Mouse (Mus musculus): Measurements from ENCODE around the gene Nrip1. TPM values are rescaled to one million over a fixed set of nuclear protein-coding genes. Genes with fewer than 3 reads are reported as not detected.

The Nrip1 gene
- polyA plus RNA-seq, 1 experiment from 2014 or later: 44.2 TPM

DNA sequence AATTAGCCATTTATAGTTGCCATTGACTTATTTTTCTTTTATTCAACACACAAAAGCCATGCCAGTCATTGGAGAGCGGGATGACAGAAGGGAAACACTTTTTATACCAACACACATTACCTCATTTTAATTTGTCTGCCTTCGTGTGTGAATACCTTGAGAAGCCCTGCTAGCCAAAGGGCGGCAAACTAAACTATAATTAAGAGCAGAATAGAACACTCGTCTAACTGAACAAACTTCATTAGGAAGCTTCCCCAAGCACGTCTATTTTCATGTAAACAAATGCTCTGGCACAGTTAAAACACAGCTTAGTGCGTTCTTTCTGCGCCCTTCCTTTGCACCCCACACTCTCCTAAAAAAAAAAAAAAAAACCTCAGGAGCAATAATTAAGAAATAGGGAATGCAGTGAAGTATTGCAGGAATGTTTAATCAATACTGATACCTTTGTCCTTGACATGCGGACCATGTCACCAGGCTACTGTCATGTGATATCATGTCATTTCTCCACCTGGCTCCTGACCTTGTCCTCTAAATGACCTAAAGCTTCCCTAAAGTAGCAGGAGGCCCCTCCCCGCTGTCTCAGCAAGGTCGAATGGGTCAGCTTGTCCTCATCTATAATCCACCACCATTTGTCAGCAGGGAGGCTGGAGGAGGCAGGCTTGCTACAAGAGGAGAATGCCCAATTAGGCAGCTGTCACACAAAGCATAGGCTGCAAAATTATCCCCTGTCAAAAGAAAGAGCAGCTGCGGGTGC lies 54.1 kb downstream of the Nrip1 start:
- 50% methylated on average over 11 of the region's 11 CpGs for WGBS
- ATAC-seq (ENCODE audit: insufficient read depth, low FRiP score, low read depth): no peak
- Histone ChIP-seq H3K9ac (no peak overlapping the region), H3K27me3 (replicated peaks) (no peaks in the 10 kb centered on the region), H3K27ac (no peak overlapping the region), H3K36me3 (no peaks in the 10 kb centered on the region), H3K4me1 (peaks cover 6% of the 10 kb centered on the region; the same call in 1 of the 2 replicates), H3K4me3 (replicated peaks) (no peak overlapping the region), H3K4me2 (no peak overlapping the region), H3K9me3 (no peaks in the 10 kb centered on the region)

- ATAC-seq (ENCODE audit: insufficient read depth, low FRiP score, low read depth): peak; percentile 48; the same call in 1 of the 2 replicates
- H3K4me2 ChIP-seq: no peak overlapping the region
- no peak overlapping the region for H3K4me3 ChIP-seq (replicated peaks)
- no peak overlapping the region for H3K27ac ChIP-seq
- H3K4me1 ChIP-seq: peaks cover 6% of the 10 kb centered on the region; the same call in 1 of the 2 replicates
- 71% methylated on average over 13 of the region's 13 CpGs for WGBS
- no peaks in the 10 kb centered on the region for H3K27me3 ChIP-seq (replicated peaks)
- H3K9me3 ChIP-seq: no peaks in the 10 kb centered on the region
- H3K9ac ChIP-seq: no peak overlapping the region
- no peaks in the 10 kb centered on the region for H3K36me3 ChIP-seq
These were observed 55.2 kb downstream of the Nrip1 start for GRCm38 (mm10) chr16:76318331-76318922.

GRCm38 (mm10) chr16:76316940-76317822 lies 56.4 kb downstream of the Nrip1 start:
- H3K4me1 ChIP-seq: peaks cover 2% of the 10 kb centered on the region; the same call in 1 of the 2 replicates
- WGBS: 81% methylated on average over 22 of the region's 22 CpGs
- no peak overlapping the region for H3K4me2 ChIP-seq
- H3K9me3 ChIP-seq: no peaks in the 10 kb centered on the region
- ATAC-seq (ENCODE audit: insufficient read depth, low FRiP score, low read depth): no peak
- H3K4me3 ChIP-seq (replicated peaks): no peak overlapping the region
- H3K9ac ChIP-seq: no peak overlapping the region
- no peaks in the 10 kb centered on the region for H3K36me3 ChIP-seq
- H3K27me3 ChIP-seq (replicated peaks): no peaks in the 10 kb centered on the region
- H3K27ac ChIP-seq: no peak overlapping the region

- Histone ChIP-seq H3K4me2 (no peak overlapping the region), H3K9me3 (no peaks in the 10 kb centered on the region), H3K27me3 (replicated peaks) (no peaks in the 10 kb centered on the region), H3K27ac (no peak overlapping the region), H3K4me3 (replicated peaks) (no peak overlapping the region), H3K9ac (no peak overlapping the region), H3K36me3 (no peaks in the 10 kb centered on the region), H3K4me1 (peaks cover 2% of the 10 kb centered on the region; the same call in 1 of the 2 replicates)
- WGBS: 86% methylated on average over 3 of the region's 3 CpGs
- ATAC-seq (ENCODE audit: insufficient read depth, low FRiP score, low read depth): no peak
These were observed 58.0 kb downstream of the Nrip1 start for GRCm38 (mm10) chr16:76315642-76316041.

GRCm38 (mm10) chr16:76314013-76314950 lies 59.3 kb downstream of the Nrip1 start:
- Histone ChIP-seq H3K27ac (no peak overlapping the region), H3K4me1 (no peaks in the 10 kb centered on the region), H3K27me3 (replicated peaks) (no peaks in the 10 kb centered on the region), H3K36me3 (0 out of 2 replicates have a peak, but pooled peaks cover 3% of the 10 kb centered on the region), H3K9me3 (no peaks in the 10 kb centered on the region), H3K9ac (no peak overlapping the region), H3K4me3 (replicated peaks) (no peak overlapping the region), H3K4me2 (no peak overlapping the region)
- WGBS: 78% methylated on average over 12 of the region's 12 CpGs
- ATAC-seq (ENCODE audit: insufficient read depth, low FRiP score, low read depth): peak; percentile 90

GRCm38 (mm10) chr16:76312887-76313420 lies 60.7 kb downstream of the Nrip1 start:
- Histone ChIP-seq H3K36me3 (0 out of 2 replicates have a peak, but pooled peaks cover 7% of the 10 kb centered on the region), H3K9ac (no peak overlapping the region), H3K4me3 (replicated peaks) (no peak overlapping the region), H3K4me2 (no peak overlapping the region), H3K9me3 (no peaks in the 10 kb centered on the region), H3K4me1 (no peaks in the 10 kb centered on the region), H3K27ac (no peak overlapping the region), H3K27me3 (replicated peaks) (no peaks in the 10 kb centered on the region)
- 40% methylated on average over 1 of the region's 1 CpGs for WGBS
- no peak for ATAC-seq (ENCODE audit: insufficient read depth, low FRiP score, low read depth)

DNA sequence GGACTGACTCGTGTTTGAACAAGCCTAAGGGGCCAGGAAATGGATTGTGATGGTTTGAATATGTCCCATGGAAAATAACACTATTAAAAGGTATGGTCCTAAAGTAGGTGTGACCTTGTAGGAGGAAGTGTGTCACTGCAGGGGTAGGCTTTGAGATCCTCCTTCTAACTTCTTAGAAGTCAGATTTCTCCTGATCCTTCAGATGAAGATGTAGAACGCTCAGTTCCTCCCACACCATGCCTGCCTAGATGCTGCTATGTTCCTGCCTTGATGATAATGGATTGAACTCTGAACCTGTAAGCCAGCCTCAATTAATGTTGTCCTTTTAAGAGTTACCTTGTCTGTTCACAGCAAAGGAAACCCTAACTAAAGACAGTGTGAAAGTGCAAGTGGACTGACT lies 62.8 kb downstream of the Nrip1 start:
- Histone ChIP-seq H3K9ac (no peak overlapping the region), H3K4me1 (no peaks in the 10 kb centered on the region), H3K9me3 (no peaks in the 10 kb centered on the region), H3K4me3 (replicated peaks) (no peak overlapping the region), H3K27me3 (replicated peaks) (no peaks in the 10 kb centered on the region), H3K27ac (no peak overlapping the region), H3K36me3 (peaks cover 7% of the 10 kb centered on the region; the same call in 1 of the 2 replicates), H3K4me2 (no peak overlapping the region)
- WGBS: 78% methylated on average over 2 of the region's 2 CpGs
- no peak for ATAC-seq (ENCODE audit: insufficient read depth, low FRiP score, low read depth)

- no peak for ATAC-seq (ENCODE audit: insufficient read depth, low FRiP score, low read depth)
- Histone ChIP-seq H3K27me3 (replicated peaks) (no peaks in the 10 kb centered on the region), H3K27ac (no peak overlapping the region), H3K4me3 (replicated peaks) (no peak overlapping the region), H3K9ac (no peak overlapping the region), H3K9me3 (no peaks in the 10 kb centered on the region), H3K36me3 (peaks cover 7% of the 10 kb centered on the region; the same call in 1 of the 2 replicates), H3K4me2 (no peak overlapping the region), H3K4me1 (no peaks in the 10 kb centered on the region)
- 82% methylated on average over 8 of the region's 8 CpGs for WGBS
These were observed 63.3 kb downstream of the Nrip1 start for GRCm38 (mm10) chr16:76310286-76310685.

DNA sequence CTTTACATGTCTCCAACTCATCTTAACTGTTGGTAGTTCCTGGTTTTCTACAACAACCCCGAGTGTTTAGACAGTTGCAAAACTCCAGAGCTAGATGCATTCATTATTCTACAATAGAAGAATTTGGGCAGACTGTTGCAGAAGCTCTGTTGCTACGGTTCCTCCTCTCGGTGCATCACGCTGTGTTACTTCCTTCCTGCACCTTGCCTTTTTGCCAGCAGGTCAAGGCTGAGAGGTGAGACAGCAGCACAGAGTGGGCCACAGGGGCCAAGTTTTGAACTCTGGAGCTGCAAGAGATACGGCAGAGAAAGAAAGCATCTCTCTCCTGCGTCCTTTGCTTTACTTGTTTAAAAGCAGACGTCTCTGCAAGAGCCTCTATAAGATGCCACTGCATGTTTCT lies 64.3 kb downstream of the Nrip1 start:
- Histone ChIP-seq H3K4me3 (replicated peaks) (no peak overlapping the region), H3K4me1 (no peaks in the 10 kb centered on the region), H3K9me3 (no peaks in the 10 kb centered on the region), H3K9ac (no peak overlapping the region), H3K4me2 (no peak overlapping the region), H3K36me3 (peaks cover 7% of the 10 kb centered on the region; the same call in 1 of the 2 replicates), H3K27ac (no peak overlapping the region), H3K27me3 (replicated peaks) (no peaks in the 10 kb centered on the region)
- ATAC-seq (ENCODE audit: insufficient read depth, low FRiP score, low read depth): no peak
- WGBS: 83% methylated on average over 7 of the region's 7 CpGs

- Histone ChIP-seq H3K27me3 (replicated peaks) (no peaks in the 10 kb centered on the region), H3K9me3 (no peaks in the 10 kb centered on the region), H3K4me1 (no peaks in the 10 kb centered on the region), H3K36me3 (peaks cover 7% of the 10 kb centered on the region; the same call in 1 of the 2 replicates), H3K4me2 (no peak overlapping the region), H3K4me3 (replicated peaks) (no peak overlapping the region), H3K9ac (no peak overlapping the region), H3K27ac (no peak overlapping the region)
- ATAC-seq (ENCODE audit: insufficient read depth, low FRiP score, low read depth): no peak; the same call in 1 of the 2 replicates
- WGBS: 38% methylated on average over 3 of the region's 3 CpGs
These were observed 66.6 kb downstream of the Nrip1 start for GRCm38 (mm10) chr16:76307039-76307438.

DNA sequence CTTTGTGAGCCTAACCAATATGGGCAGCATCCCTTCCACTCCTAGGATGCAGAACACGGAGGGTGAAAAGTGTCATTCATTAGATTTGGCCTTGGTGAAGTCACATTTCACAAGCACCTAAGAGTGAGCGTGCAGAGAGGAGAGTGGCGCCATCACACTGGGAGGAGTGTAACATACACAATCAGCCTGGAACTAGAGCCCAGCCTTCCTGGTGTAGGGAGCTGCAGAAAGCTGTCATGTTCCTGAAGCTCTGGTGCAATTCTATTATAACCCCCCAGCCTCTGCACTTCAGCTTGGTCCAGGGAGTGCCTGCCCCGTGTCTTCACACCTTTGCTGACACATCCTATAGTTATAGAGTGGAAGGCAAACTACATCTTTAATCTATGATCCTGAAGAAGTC lies 67.2 kb downstream of the Nrip1 start:
- no peak overlapping the region for H3K9ac ChIP-seq
- peaks cover 7% of the 10 kb centered on the region; the same call in 1 of the 2 replicates for H3K36me3 ChIP-seq
- H3K4me1 ChIP-seq: peaks cover 3% of the 10 kb centered on the region; the same call in 1 of the 2 replicates
- no peaks in the 10 kb centered on the region for H3K9me3 ChIP-seq
- no peak overlapping the region for H3K4me2 ChIP-seq
- H3K27me3 ChIP-seq (replicated peaks): no peaks in the 10 kb centered on the region
- WGBS: 88% methylated on average over 4 of the region's 4 CpGs
- ATAC-seq (ENCODE audit: insufficient read depth, low FRiP score, low read depth): no peak
- no peak overlapping the region for H3K4me3 ChIP-seq (replicated peaks)
- H3K27ac ChIP-seq: no peak overlapping the region
